ENCODE assay signal across 31 mouse cellular contexts in genomic region chr8:65126454-65126853, GRCm38 (mm10). TPM values are rescaled to one million over a fixed set of nuclear protein-coding genes. Genes with fewer than 3 reads are reported as not detected.
"Had no signal": no experiment of that assay in that cellular context is flagged by ENCODE, and none has a peak within 500 bp of the region (broad histone marks: within the 10 kb centered on the region; RNA-seq: fewer than 3 reads in every experiment).

No protein-coding gene starts in this region.

- H3K27me3 ChIP-seq: heart, embryonic 13.5 days; heart, embryonic 15.5 days; limb, embryonic 13.5 days; limb, embryonic 15.5 days; liver, embryonic 12.5 days had no signal

- H3K36me3 ChIP-seq: heart, embryonic 13.5 days; heart, embryonic 15.5 days; limb, embryonic 13.5 days; limb, embryonic 15.5 days; liver, embryonic 12.5 days had no signal

- H3K9me3 ChIP-seq: heart, embryonic 13.5 days; heart, embryonic 15.5 days; limb, embryonic 13.5 days; limb, embryonic 15.5 days; liver, embryonic 12.5 days had no signal

- DNase-seq: forebrain, postnatal 0 days; gastrocnemius, postnatal 14 days; gastrocnemius, postnatal 36 days; heart, adult 11 months; heart, adult 2 months; heart, postnatal 14 days; heart, postnatal 36 days; kidney, adult 18-20 months; kidney, adult 8-10 months; kidney, postnatal 10 days; kidney, postnatal 25 days; kidney, postnatal 4 days; layer of hippocampus, postnatal 36 days; left cerebral cortex, postnatal 4 days had no signal

- H3K4me2 ChIP-seq: heart, embryonic 11.5 days; heart, embryonic 13.5 days; heart, embryonic 15.5 days; hindbrain, embryonic 14.5 days; limb, embryonic 13.5 days; limb, embryonic 15.5 days; liver, embryonic 12.5 days had no signal

- H3K4me3 ChIP-seq: heart, adult 2 months; heart, embryonic 13.5 days; heart, embryonic 15.5 days; layer of hippocampus, adult 2 months; limb, embryonic 13.5 days; limb, embryonic 15.5 days; liver, embryonic 12.5 days had no signal

- H3K27ac ChIP-seq: heart, adult 2 months; heart, embryonic 13.5 days; heart, embryonic 15.5 days; hindbrain, embryonic 14.5 days; layer of hippocampus, adult 2 months; limb, embryonic 13.5 days; limb, embryonic 15.5 days; liver, embryonic 12.5 days had no signal

- ATAC-seq: forebrain, postnatal 0 days; hindbrain, embryonic 16.5 days; liver, embryonic 12.5 days had no signal

- H3K4me1 ChIP-seq: heart, embryonic 13.5 days; heart, embryonic 15.5 days; limb, embryonic 13.5 days; limb, embryonic 15.5 days; liver, embryonic 12.5 days had no signal

- H3K9ac ChIP-seq: forebrain, postnatal 0 days; heart, embryonic 13.5 days; heart, embryonic 15.5 days; hindbrain, embryonic 14.5 days; limb, embryonic 13.5 days; limb, embryonic 15.5 days; liver, embryonic 12.5 days had no signal

RNA-seq across cellular contexts. Expression of gene BC030870, which starts 2.9 kb away (rescaled TPM):
- polyA plus RNA-seq: forebrain, postnatal 0 days; gonadal fat pad, adult 2 months; heart, adult 2 months; heart, embryonic 11.5 days; heart, embryonic 15.5 days; heart, postnatal 0 days; hindbrain, embryonic 11.5 days; hindbrain, embryonic 14.5 days; hindbrain, embryonic 16.5 days; limb, embryonic 11.5 days; limb, embryonic 15.5 days; liver, adult 2 months; liver, embryonic 12.5 days had no signal

RNA-seq across cellular contexts. Expression of gene Gm10663, which starts 51.6 kb away (rescaled TPM):
- polyA plus RNA-seq: forebrain, postnatal 0 days; gonadal fat pad, adult 2 months; heart, adult 2 months; heart, embryonic 11.5 days; heart, embryonic 13.5 days; heart, embryonic 15.5 days; heart, postnatal 0 days; hindbrain, embryonic 11.5 days; hindbrain, embryonic 14.5 days; hindbrain, embryonic 16.5 days; intestine, embryonic 14.5 days; kidney, embryonic 14.5 days; kidney, embryonic 16.5 days; limb, embryonic 11.5 days; limb, embryonic 13.5 days; limb, embryonic 15.5 days; liver, adult 2 months; liver, embryonic 12.5 days had no signal
